Mouse (Mus musculus) left cerebral cortex, postnatal 25 days (tissue): ENCODE measurements at regions not wholly inside any gene's neighbourhood (a gene's known extent, or its start where the extent isn't known, plus 50 kb on each side); places are given as distances from the start of the nearest gene placed in this dataset.

Experiments used
- DNase-seq, 2 experiments: peaks; one replicate each; pipeline ENCODE4 v3.0.0; 2022; ENCODE audit warnings: low spot score in 2 of 2, mixed read lengths in 1 of 2
- intact Hi-C: fragments of 180-260 bp; cut with DNase I; formaldehyde crosslinking; loops from one replicate; pipeline ENCODE4 v1.15.1; 2025

DNA sequence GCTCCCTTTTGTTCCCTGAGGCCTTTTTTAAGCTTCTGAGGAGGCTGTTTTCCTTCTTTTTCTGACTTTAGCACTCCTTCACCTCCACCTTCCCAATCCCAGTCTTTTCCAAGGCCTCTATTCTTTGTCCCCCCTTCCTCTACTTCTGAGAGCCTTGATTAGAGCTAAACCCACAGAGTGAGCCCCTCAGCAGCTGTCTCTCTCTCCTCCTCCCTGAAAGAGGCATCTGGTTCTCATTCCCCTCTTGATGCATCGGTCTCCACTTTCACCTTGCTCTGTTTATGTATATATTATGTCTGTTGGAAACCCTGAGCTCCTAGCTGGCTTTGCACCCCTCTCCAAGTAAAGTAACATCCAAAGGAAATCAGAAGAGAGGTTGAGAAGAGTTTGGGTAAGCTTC, 224.6 kb upstream of the Osr1 start:
- intact Hi-C loops, result no loop called here
- DNase-seq, result no peak

DNA sequence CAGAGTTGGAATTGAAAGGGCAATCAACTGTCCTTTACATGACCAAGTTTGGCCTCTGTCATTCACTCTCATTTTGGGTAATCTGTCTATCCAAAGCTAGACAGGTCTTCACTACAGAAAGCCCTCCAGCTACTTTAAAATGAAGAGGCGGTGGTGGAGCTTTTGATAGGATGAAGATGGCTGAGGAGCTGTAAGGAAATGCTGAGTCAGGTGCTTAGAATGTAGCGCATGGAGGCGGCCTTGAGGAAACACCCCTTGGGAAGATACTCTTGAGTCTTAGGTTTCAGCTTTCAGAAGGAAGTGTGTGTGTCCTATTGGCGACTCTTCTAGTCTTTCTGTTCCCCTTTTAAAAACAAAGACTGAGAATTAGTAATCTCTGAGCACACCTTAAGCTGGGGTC, 214.4 kb upstream of the Osr1 start:
- intact Hi-C loops, result no loop called here
- no peak for DNase-seq

DNA sequence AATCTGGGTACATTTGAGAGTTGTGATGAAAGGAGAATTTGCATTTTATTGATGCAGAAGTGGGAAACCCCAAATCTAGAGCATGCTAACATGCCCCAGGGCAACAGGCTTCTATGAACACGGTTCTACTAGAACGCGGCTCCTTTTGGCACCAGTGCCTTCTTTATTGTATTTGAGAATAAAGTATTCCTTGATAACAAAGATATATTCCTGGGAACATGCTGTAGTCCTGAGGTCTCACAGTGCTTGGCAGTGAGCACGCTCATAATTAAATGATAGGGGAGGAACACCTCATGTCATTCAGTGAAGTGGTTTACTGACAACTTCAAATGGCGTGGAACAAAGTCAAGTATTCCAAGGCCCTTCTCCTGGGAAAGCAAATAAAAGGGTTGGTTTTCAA, 212.1 kb upstream of the Osr1 start:
- intact Hi-C loops, result no loop called here
- no peak for DNase-seq

DNA sequence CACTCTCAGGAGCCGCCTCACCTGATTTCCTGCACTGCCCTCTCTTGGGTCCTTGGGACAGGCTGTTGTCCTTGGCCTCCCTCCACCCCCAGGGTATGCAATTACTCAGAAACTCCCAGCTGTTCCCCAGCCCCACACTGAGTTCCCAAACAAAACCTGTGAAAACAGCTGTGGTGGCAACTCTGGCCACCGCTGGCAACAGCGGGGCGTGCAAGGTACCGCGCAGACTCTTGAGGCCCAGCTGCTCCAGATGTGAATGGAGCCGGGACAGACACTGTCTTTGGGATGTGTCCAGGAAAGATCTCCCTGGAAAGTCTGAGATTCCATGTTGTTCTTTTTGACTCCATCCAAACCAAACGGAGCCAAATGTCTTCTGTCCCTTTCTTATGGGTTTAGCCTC, 211.0 kb upstream of the Osr1 start:
- DNase-seq, result no peak
- intact Hi-C loops, result no loop called here

DNA sequence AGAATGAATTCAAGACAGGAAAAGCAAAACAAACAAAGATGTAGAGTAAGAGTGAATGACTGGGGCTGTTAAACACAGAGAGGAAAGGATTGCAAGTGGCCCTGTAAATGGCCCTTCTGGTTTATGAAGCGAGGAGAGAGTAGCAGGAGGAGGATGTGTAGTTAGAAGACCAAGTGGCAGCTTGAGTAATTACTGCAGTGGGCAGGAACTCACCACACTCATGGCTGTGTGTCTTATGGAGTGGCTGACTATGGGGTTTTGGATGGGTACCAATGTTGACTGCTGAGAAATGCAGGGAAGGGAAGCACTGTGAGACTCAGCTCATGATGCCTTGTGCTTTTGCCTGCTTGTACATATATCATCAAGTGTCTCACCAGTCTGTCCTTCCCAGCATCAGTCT, 204.0 kb upstream of the Osr1 start:
- intact Hi-C loops, result no loop called here
- no peak for DNase-seq

DNA sequence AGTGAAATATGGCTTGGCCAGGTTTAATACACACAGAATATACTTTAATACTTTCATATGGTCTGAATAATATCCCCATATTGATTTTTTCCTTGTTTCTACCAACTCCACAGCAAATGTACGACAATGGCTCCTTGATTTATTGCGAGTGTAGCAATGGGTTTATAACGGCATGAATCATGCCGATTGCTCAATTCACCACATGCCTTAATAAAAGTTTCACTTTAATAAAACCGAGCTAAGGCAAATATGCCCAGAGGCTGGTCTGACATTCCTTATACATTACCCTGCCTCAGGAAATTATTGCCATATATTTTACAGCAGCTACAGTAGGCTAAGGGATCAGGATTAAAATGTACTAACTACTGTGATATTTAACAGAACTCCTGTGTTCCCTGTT, 201.2 kb upstream of the Osr1 start:
- intact Hi-C loops, result no loop called here

DNA sequence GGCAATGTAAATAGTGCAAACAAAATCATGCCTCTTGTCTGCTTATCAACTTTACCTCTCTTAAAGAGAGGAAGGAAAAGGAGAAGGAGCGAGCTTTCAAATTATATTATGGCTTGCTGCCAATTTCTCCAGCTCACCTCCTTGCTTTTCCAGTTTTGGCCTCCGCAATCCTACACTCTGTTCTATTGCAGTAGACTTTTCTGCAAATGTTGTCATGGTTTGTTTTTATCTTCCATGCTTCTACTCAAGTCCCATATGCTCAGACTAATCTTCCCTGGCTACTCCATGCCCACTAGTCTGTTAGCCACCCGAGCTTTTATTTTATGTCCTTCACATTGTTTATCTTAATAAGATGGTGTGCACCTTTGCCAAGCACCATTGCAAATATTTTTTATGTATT, 168.0 kb upstream of the Osr1 start:
- intact Hi-C loops, result no loop called here
- peak; percentile 3 to 67 for DNase-seq

More for the DNA sequence above, 201.2 kb upstream of the Osr1 start:
- DNase-seq, result no peak

DNA sequence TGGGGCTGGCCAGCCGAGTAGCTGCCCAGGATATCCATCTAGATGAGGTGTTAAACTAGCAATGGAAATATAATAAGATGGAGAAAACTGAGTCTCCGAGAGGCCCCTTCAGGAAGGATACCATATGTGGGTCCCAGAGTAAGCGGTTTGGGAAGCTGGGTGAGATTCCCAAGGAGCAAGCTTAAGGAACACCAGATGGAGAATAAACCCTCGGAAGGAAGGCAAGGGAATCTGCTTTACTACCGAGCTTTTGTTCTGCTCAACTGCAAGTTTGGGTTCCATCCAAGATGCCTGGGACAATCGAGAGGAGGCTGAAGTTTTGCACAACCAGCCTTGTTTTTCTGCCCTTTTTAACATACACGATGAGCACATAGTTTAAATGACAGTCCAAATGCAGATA, 164.9 kb upstream of the Osr1 start:
- intact Hi-C loops, result no loop called here
- DNase-seq, result peak in 1 of 2 experiments; percentile 12

DNA sequence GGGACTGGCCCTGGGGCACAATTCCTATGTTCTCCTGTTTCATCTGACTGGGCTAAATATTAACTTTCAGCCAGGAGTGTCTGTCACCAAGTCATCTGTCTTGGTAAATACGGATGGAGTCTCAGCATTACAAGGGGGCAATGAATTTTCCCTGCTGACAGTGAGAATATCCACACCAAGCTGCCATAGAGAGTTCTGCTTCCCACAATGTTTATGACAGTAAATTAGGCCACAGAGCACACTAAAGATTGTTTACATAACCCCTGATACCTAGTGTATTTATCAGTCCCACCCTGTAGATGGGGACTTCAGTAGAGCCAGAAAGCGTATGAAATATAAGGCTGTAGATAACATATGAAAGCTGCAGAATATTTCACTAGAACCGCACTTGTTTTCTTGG, 150.6 kb upstream of the Osr1 start:
- intact Hi-C loops, result no loop called here

DNA sequence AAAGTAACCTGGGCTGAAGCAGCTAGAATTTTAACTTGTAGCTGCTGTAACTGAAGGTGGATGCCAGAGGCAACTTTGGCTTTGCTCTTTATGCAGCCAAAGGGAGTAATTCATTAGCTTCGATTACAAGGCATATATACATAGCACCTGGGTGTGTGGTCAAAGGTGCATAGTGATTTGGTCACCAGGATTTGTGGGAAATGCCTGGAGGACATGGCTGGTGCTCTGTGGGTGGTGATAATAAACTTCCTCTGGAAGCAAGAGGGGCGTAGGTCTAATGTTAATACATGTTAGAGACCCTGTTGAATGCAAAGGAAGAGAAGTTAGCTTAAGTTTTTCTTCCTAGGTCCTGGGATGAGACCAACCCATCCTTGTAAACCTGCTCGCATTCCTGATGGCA, 139.3 kb upstream of the Osr1 start:
- no peak for DNase-seq
- intact Hi-C loops, result no loop called here

More for the DNA sequence above, 150.6 kb upstream of the Osr1 start:
- no peak for DNase-seq

DNA sequence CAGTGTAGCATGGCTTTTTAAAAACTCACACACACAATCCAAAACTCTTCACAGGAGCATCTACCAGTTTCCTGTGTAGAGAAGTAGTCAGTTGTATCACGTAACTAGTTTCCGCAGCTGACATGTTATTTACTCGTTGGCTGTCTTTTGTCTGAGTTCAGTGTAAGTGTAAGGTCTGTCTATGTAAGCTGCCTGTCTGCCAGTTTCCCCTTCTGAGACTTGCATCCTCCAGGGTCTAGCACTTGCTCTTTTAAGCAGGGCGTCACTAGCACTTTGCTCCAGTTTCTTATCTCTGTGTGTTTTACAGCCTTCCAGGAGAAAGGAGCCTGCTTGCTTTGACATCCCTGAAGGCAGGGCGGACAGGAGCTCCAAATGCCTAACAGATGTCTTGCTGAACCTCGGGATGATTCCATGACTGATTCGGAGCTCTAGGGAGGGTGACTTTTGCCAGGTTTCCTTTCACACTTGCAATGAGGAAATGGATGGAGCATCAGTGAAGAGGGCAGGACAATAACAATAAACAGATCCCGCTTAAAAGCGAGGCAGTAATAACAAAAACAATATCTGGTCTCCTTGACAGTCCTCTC, 131.2 kb upstream of the Osr1 start:
- no peak for DNase-seq
- intact Hi-C loops, result no loop called here

DNA sequence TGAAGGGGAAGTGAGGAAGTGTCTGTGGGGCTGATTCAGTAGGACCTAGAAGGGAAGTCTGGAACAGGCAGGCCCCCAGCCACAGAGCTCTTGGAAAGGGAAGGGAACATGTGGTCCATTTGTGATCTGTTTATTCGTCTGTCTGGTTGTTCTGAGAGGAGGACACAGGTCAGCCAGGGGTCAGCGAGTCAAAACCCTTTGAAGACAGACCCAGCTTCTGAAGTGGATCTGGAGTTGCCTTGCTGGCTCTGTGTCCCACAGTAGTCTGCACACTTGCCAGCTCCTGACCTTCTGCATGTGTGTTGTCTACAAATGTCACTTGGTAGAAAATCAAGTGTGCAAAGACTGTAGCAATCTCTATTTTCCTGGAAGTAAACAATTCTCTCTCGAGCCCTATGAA, 119.3 kb upstream of the Osr1 start:
- intact Hi-C loops, result no loop called here

DNA sequence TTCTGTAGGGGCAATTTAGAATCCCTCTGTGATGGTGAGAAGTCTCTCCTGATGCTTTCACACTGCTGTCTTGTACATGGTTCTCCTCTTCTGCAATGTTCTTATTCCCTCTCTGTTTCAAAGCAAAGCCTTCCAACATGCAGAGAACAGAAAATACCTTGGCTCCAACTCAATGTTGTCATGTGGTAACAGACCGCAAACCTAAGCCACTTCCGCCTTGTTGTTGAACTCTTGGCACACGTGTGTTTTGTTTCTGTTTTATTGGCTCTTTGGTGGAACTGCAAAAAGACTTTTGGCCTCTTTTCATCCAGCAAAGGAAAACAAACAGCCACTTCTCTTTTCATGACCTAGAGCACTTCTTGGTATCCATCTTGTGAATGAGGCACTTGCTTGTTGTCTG, 109.7 kb upstream of the Osr1 start:
- DNase-seq, result no peak
- intact Hi-C loops, result no loop called here

More for the DNA sequence above, 119.3 kb upstream of the Osr1 start:
- DNase-seq, result no peak

DNA sequence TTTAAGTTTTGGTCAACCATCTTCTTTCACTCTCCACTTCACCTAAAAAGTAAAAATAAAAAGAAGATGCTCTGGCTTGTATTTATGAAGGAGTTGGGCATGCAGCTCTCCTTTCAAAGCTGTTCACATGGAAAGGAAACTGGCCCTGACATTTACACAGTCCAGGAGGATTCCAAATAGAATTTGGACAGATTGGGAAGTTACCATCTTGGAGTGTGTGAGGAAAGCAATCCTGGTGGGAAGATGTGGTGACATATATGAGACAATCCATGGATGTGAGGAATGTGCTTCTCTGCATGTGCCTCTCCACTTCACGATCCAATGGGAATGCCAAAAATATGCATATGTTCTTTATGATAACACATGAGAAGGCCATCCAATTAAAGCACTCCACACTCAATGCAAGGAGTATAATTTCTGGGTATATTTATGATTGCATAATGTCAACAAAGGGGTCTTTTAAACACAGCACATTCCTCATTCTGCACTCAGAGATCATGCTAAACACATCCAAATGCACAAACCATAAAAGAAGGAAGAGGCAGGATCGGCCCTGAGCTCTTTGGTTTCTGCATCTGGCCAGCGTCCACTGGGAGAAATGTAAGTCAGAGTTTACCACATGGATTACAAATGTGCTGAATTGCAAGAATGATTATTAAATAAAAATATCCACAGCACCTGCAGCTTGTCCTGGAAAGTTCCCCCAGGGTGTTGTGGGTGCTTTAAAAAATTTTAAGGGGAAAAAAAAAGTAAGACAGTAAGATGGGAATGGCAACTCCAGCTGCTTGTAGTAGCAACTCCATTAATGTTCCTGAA, 100.1 kb upstream of the Osr1 start:
- intact Hi-C loops, result no loop called here
- no peak for DNase-seq

DNA sequence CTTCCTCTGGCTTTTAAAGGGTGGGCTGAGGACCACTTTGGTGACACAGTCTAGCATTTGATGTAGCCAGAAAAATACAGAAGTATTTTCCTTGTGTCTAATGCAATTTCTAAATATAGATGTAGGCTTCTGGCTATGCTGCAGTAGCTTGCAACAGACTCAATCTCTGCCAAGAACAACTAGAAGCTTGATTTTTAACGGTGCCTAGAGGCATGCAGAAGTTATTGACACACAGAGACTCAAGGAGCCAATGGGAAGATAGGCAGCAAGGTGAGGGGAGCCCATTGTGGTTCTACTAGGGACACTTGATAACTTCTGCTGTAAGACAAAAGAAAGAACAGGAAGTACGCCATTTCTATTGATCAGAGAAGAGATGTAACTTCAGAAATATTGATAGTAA, 94.1 kb upstream of the Osr1 start:
- intact Hi-C loops, result no loop called here
- DNase-seq, result no peak

DNA sequence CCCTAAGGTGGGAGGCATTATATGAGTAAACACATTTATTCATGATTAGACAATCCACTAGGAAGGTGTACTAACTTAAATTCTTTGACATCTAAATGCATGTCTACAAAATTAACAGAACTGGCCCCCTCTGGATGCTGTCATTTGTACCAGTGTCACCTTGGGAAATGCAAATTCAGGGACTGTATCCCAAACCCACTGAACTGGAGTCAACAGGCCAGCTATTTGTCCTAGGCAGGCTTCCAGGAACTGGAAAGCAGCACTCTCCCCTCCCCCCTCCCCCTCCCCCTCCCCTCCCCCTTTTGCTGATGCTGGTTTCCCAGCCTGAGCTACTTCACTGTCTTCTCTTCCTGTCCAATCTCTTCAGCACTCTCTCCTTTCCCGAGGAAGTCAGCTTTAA, 91.7 kb upstream of the Osr1 start:
- intact Hi-C loops, result no loop called here
- no peak for DNase-seq

DNA sequence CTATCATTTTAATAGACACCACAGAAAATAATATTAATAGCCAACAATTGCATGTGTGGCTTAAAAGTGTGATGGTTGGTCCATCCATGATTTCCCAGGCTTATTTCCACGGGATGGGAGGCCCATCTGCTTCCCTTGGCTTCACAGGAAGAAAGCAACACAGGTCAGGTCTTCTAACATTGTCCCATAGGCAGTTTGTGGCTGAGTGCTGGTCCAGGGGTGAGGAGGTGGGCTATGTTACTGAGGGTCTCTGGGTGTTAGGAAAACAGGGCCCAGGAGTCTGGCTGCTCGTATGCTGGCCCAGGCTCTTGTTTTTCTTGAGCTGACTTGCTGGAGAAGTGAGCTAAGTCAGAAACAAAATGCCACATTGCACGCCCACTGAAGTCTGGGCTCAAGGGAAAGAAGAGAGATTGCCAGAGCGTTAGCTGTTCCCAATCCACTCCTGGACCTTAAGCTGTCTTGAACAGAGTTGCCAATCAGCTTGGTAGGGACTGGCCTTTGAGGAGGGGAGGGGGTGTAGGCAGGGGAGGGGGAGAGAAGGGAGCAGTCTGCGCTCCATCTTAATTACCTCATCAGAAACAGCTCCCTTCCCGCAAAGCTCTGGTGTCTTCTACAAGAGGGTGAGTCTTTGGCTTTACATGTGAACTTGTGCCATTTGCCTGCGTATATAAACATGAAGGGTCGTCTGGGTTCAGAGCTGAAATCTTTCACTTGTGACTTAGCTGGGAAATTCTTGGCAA, 82.1 kb upstream of the Osr1 start:
- intact Hi-C loops, result no loop called here
- peak; percentile 3 to 47 for DNase-seq

DNA sequence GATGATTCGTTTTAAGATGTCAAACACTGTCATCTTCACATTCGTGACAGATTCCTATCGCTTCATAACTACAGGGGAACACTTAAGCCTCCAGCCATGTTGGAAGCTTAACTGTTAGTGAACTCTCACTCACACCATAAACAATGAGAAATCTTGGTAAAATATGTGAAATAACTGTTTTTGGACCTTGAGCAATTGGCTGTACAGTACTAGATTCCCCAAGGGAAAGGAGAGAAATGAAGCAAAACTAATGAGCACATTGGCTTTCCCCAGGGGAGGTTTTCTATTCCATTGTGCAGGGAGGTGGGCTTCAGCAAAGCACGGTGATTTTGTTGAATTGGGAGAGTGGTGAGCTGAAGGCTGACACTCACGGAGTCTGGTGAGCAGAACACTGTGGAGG, 56.0 kb upstream of the Osr1 start:
- intact Hi-C loops, result no loop called here
- no peak for DNase-seq

DNA sequence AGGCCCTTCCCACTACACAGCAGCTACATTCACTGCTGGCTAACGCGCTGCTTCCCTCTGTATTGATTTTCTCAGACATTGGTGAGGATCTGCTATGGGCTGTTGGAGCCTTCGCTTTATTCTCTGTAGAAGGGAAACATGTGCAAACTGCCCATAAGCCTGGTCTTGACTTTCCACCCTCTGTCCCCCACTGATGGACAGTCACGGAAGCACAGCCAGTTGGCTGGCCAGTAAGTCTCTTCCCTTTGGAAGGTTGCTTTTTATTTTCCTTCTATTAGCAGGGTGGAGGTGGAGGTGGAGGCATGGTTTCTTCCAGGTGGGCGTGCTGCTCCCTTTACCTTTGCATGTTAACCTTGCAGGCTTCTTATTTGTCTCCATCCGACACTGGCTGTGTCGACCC, 51.1 kb upstream of the Osr1 start:
- intact Hi-C loops, result no loop called here
- DNase-seq, result no peak

DNA sequence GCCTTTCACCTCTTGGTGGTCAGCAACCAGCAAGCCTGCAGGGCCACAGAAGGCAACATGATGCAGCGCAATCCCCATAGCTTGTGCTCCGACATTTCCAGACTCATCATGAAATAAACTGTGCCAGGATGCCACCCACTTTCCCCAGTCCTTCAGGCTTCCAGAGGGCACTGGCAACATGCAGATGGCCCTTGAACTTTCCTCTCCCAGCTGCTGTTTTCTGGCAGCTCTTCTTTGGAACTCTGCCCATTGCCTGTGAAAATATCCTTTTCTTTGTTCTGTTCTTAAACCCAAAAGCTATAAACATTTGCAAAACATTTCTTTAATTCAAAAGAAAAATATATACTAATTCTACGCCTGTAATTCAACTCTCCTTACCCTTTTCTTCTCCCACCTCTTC, 50.6 kb upstream of the Osr1 start:
- intact Hi-C loops, result no loop called here
- no peak for DNase-seq
